ENCODE assay signal across 8 mouse cellular contexts in genomic region chr4:152157779-152158584, GRCm38 (mm10). TPM values are rescaled to one million over a fixed set of nuclear protein-coding genes. Genes with fewer than 3 reads are reported as not detected.
DNase-seq lines count a peak whose midpoint lies in the region; ATAC-seq lines count a peak whose summit lies in the region.

No protein-coding gene starts in this region.

- peaks cover 17% of the 10 kb centered on the region for H3K4me1 ChIP-seq in heart, embryonic 11.5 days (ENCODE audit: control insufficient read depth, insufficient read depth, low read length)
- peaks cover 18% of the 10 kb centered on the region for H3K4me1 ChIP-seq in hindbrain, embryonic 16.5 days (ENCODE audit: control insufficient read depth, insufficient read depth, low read depth, low read length)
- peaks cover 34% of the 10 kb centered on the region for H3K4me1 ChIP-seq in liver, embryonic 13.5 days (replicated peaks)
- peaks cover 12% of the 10 kb centered on the region for H3K4me1 ChIP-seq in neural tube, embryonic 12.5 days

- no peaks in the 10 kb centered on the region for H3K9me3 ChIP-seq in heart, embryonic 11.5 days (replicated peaks; ENCODE audit: control insufficient read depth, low read length)
- H3K9me3 ChIP-seq in hindbrain, embryonic 16.5 days (ENCODE audit: control insufficient read depth, low read length): no peaks in the 10 kb centered on the region
- H3K9me3 ChIP-seq in liver, embryonic 13.5 days (replicated peaks): no peaks in the 10 kb centered on the region
- H3K9me3 ChIP-seq in neural tube, embryonic 12.5 days: no peaks in the 10 kb centered on the region

- peak overlapping the region; percentile 27 for H3K4me3 ChIP-seq in heart, embryonic 11.5 days (ENCODE audit: low read depth, low read length)
- H3K4me3 ChIP-seq in hindbrain, embryonic 16.5 days (ENCODE audit: low read length): no peak overlapping the region
- peak overlapping the region; percentile 52 for H3K4me3 ChIP-seq in liver, embryonic 13.5 days (replicated peaks)
- 0 out of 2 replicates have a peak overlapping the region, but pooled peaks have one; percentile 18 for H3K4me3 ChIP-seq in neural tube, embryonic 12.5 days

- no peak for DNase-seq in heart, adult 11 months
- peak; percentile 77 for DNase-seq in ES-CJ7 (ENCODE audit: low read depth, low spot score)
- DNase-seq in embryo, embryonic 10 days (ENCODE audit: low spot score): peak; percentile 49
- DNase-seq in liver, embryonic 13.5 days: peak; percentile 43
- no peak for DNase-seq in yolk sac, embryonic 10.5 days (ENCODE audit: low spot score)

- no peak overlapping the region for H3K27ac ChIP-seq in heart, embryonic 11.5 days (ENCODE audit: low read depth, low read length)
- H3K27ac ChIP-seq in hindbrain, embryonic 16.5 days (ENCODE audit: low read depth, low read length): no peak overlapping the region
- no peak overlapping the region for H3K27ac ChIP-seq in liver, embryonic 13.5 days
- no peak overlapping the region for H3K27ac ChIP-seq in neural tube, embryonic 12.5 days

- no peak overlapping the region for H3K9ac ChIP-seq in heart, embryonic 11.5 days (ENCODE audit: low read depth, low read length)
- H3K9ac ChIP-seq in hindbrain, embryonic 16.5 days (ENCODE audit: low read depth, low read length): no peak overlapping the region
- H3K9ac ChIP-seq in liver, embryonic 13.5 days: peak overlapping the region; percentile 17; the same call in 1 of the 2 replicates
- H3K9ac ChIP-seq in neural tube, embryonic 12.5 days: 0 out of 2 replicates have a peak overlapping the region, but pooled peaks have one; percentile 8

- 18% methylated on average over 21 of the region's 21 CpGs for WGBS in heart, embryonic 11.5 days (ENCODE audit: insufficient replicate concordance)
- WGBS in hindbrain, embryonic 16.5 days: 14% methylated on average over 21 of the region's 21 CpGs
- WGBS in liver, embryonic 13.5 days (ENCODE audit: insufficient replicate concordance): 12% methylated on average over 21 of the region's 21 CpGs
- 14% methylated on average over 21 of the region's 21 CpGs for WGBS in neural tube, embryonic 12.5 days

- H3K4me2 ChIP-seq in heart, embryonic 11.5 days: peak overlapping the region; percentile 56
- H3K4me2 ChIP-seq in hindbrain, embryonic 16.5 days (ENCODE audit: low read length): peak overlapping the region; percentile 26; the same call in 1 of the 2 replicates
- peak overlapping the region; percentile 69 for H3K4me2 ChIP-seq in liver, embryonic 13.5 days
- peak overlapping the region; percentile 40 for H3K4me2 ChIP-seq in neural tube, embryonic 12.5 days (replicated peaks)

- peaks cover 72% of the 10 kb centered on the region for H3K27me3 ChIP-seq in heart, embryonic 11.5 days (ENCODE audit: control insufficient read depth, insufficient read depth, low read length)
- H3K27me3 ChIP-seq in hindbrain, embryonic 16.5 days (replicated peaks; ENCODE audit: control insufficient read depth, insufficient read depth, low read length): peaks cover 69% of the 10 kb centered on the region
- peaks cover 79% of the 10 kb centered on the region for H3K27me3 ChIP-seq in liver, embryonic 13.5 days
- H3K27me3 ChIP-seq in neural tube, embryonic 12.5 days (replicated peaks): peaks cover 86% of the 10 kb centered on the region

- H3K36me3 ChIP-seq in heart, embryonic 11.5 days (ENCODE audit: control insufficient read depth, insufficient read depth, low read length): no peaks in the 10 kb centered on the region
- no peaks in the 10 kb centered on the region for H3K36me3 ChIP-seq in hindbrain, embryonic 16.5 days (ENCODE audit: control insufficient read depth, insufficient read depth, low read length)
- no peaks in the 10 kb centered on the region for H3K36me3 ChIP-seq in liver, embryonic 13.5 days
- no peaks in the 10 kb centered on the region for H3K36me3 ChIP-seq in neural tube, embryonic 12.5 days

- no peak for ATAC-seq in heart, embryonic 11.5 days (replicated peaks; ENCODE audit: insufficient number of reproducible peaks, low FRiP score, low TSS enrichment)
- ATAC-seq in hindbrain, embryonic 16.5 days: no peak
- no peak; the same call in 1 of the 2 replicates for ATAC-seq in liver, embryonic 13.5 days (ENCODE audit: low read depth)
- no peak for ATAC-seq in neural tube, embryonic 12.5 days (ENCODE audit: low FRiP score, low read depth)

RNA-seq across cellular contexts. Expression of gene Hes2, which starts 0.7 kb away (rescaled TPM):
- 0.07 TPM in 1 of 2 replicates, not detected in the other for polyA plus RNA-seq in heart, embryonic 11.5 days (2014; fragmentation: Nextera tagmentation; extraction: Ambion mirVana)
- polyA plus RNA-seq in hindbrain, embryonic 16.5 days (2015; fragmentation: Nextera tagmentation; extraction: Ambion mirVana): not detected in 2 replicates
- polyA plus RNA-seq in liver, embryonic 13.5 days (2015; fragmentation: Nextera tagmentation; extraction: Ambion mirVana): 0.06 TPM in 1 of 2 replicates, not detected in the other
- polyA plus RNA-seq in neural tube, embryonic 12.5 days (2016; fragmentation: Nextera tagmentation; extraction: Ambion mirVana): 0.24 and 1.7 TPM in 2 replicates

RNA-seq across cellular contexts. Expression of gene Espn, which starts 5.8 kb away (rescaled TPM):
- 0.90 and 1.3 TPM in 2 replicates for polyA plus RNA-seq in heart, embryonic 11.5 days (2014; fragmentation: Nextera tagmentation; extraction: Ambion mirVana)
- 0.34 and 0.46 TPM in 2 replicates for polyA plus RNA-seq in hindbrain, embryonic 16.5 days (2015; fragmentation: Nextera tagmentation; extraction: Ambion mirVana)
- 1.8 and 2.1 TPM in 2 replicates for polyA plus RNA-seq in liver, embryonic 13.5 days (2015; fragmentation: Nextera tagmentation; extraction: Ambion mirVana)
- 0.32 and 0.55 TPM in 2 replicates for polyA plus RNA-seq in neural tube, embryonic 12.5 days (2016; fragmentation: Nextera tagmentation; extraction: Ambion mirVana)

RNA-seq across cellular contexts. Expression of gene Acot7, which starts 20.0 kb away (rescaled TPM):
- 53.1 and 53.6 TPM in 2 replicates for polyA plus RNA-seq in heart, embryonic 11.5 days (2014; fragmentation: Nextera tagmentation; extraction: Ambion mirVana)
- polyA plus RNA-seq in hindbrain, embryonic 16.5 days (2015; fragmentation: Nextera tagmentation; extraction: Ambion mirVana): 478 and 542 TPM in 2 replicates
- 24.8 and 25.2 TPM in 2 replicates for polyA plus RNA-seq in liver, embryonic 13.5 days (2015; fragmentation: Nextera tagmentation; extraction: Ambion mirVana)
- polyA plus RNA-seq in neural tube, embryonic 12.5 days (2016; fragmentation: Nextera tagmentation; extraction: Ambion mirVana): 191 and 213 TPM in 2 replicates

RNA-seq across cellular contexts. Expression of gene Tnfrsf25, which starts 42.2 kb away (rescaled TPM):
- polyA plus RNA-seq in heart, embryonic 11.5 days (2014; fragmentation: Nextera tagmentation; extraction: Ambion mirVana): 0.27 and 0.58 TPM in 2 replicates
- 0.80 and 1.1 TPM in 2 replicates for polyA plus RNA-seq in hindbrain, embryonic 16.5 days (2015; fragmentation: Nextera tagmentation; extraction: Ambion mirVana)
- 0.37 and 0.48 TPM in 2 replicates for polyA plus RNA-seq in liver, embryonic 13.5 days (2015; fragmentation: Nextera tagmentation; extraction: Ambion mirVana)
- 0.80 and 1.2 TPM in 2 replicates for polyA plus RNA-seq in neural tube, embryonic 12.5 days (2016; fragmentation: Nextera tagmentation; extraction: Ambion mirVana)

Comparison
In these comparisons a context has a peak if more than half of its experiments do, and no peak if none do; other contexts are left out.
1. H3K9ac ChIP-seq: peak in liver, embryonic 13.5 days (single experiment) and neural tube, embryonic 12.5 days (single experiment); none in heart, embryonic 11.5 days (single experiment) and hindbrain, embryonic 16.5 days (single experiment).
2. DNase-seq: peak in ES-CJ7 (single experiment), embryo, embryonic 10 days (single experiment) and liver, embryonic 13.5 days (single experiment); none in heart, adult 11 months (single experiment) and yolk sac, embryonic 10.5 days (single experiment).
3. Peak in every context shown above with its lines, with median percentiles within 50 percentile points of each other: H3K4me2 ChIP-seq.